Mouse (Mus musculus): ENCODE measurements around the gene Zfp697.

GRCm38 (mm10) chr3:98340818-98341594 is 41.3 kb upstream of the Zfp697 start:
- TF ChIP-seq CTCF (IDR thresholded peaks at IDR 0.05; ENCODE audit: extremely low read depth, insufficient read depth, low read length) (no peak), POLR2A (IDR thresholded peaks at IDR 0.05; ENCODE audit: extremely low read depth, insufficient read depth, low read length) (no peak)
